Mouse (Mus musculus): ENCODE data around the gene Stxbp2.

GRCm38 (mm10) chr8:3628014-3628413, 2.7 kb upstream of the Stxbp2 start:
- TF ChIP-seq CTCF (IDR thresholded peaks at IDR 0.05; ENCODE audit: low read depth, low read length) (no peak), POLR2A (IDR thresholded peaks at IDR 0.05; ENCODE audit: borderline replicate concordance, low read depth, low read length) (no peak)
